Mouse (Mus musculus): ENCODE measurements around the gene Asic2.

GRCm38 (mm10) chr11:81411251-81411650, 557.0 kb downstream of the Asic2 start:
- TF ChIP-seq POLR2A (IDR thresholded peaks at IDR 0.05; ENCODE audit: low read depth, low read length), result no peak
- no peak for TF ChIP-seq CTCF (conservative IDR thresholded peaks at IDR 0.05; ENCODE audit: insufficient read depth, insufficient read length, low read depth, low read length)
